Mouse (Mus musculus) myocyte (in vitro differentiated cells): ENCODE measurements around the gene Dmxl2. TPM values are rescaled to one million over a fixed set of nuclear protein-coding genes. Genes with fewer than 3 reads are reported as not detected.

ENCODE experiments used
- H3K27me3 ChIP-seq: one replicate; pipeline ENCODE4 v1.6.1; 2011; ENCODE audit not compliant: control insufficient read depth, insufficient read depth, insufficient read length
- H3K36me3 ChIP-seq: one replicate; pipeline ENCODE4 v1.6.1; 2011; ENCODE audit not compliant: control insufficient read depth, insufficient read depth
- H3K4me2 ChIP-seq: one replicate; pipeline ENCODE4 v1.6.1; 2011; ENCODE audit warnings: low read depth, control low read depth
- H3K4me3 ChIP-seq: one replicate; pipeline ENCODE4 v1.5.1; 2011; ENCODE audit warnings: mild to moderate bottlenecking, control low read depth, moderate library complexity
- H3K79me2 ChIP-seq: one replicate; pipeline ENCODE4 v1.6.1; 2011; ENCODE audit not compliant: control insufficient read depth, insufficient read depth
- H3ac ChIP-seq: one replicate; pipeline ENCODE4 v1.6.1; 2011; ENCODE audit not compliant: control insufficient read depth, insufficient read length
- CEBPB ChIP-seq: IDR thresholded peaks from 2 replicates; pipeline ENCODE4 v1.6.1; 2011; ENCODE audit warnings: mild to moderate bottlenecking, moderate library complexity; ENCODE audit not compliant: poor library complexity, insufficient read depth, severe bottlenecking
- E2F4 ChIP-seq: IDR thresholded peaks from one replicate; pipeline ENCODE4 v1.6.1; 2011; ENCODE audit warnings: mild to moderate bottlenecking, control low read depth, moderate library complexity; ENCODE audit not compliant: insufficient read depth
- MAX ChIP-seq: IDR thresholded peaks from one replicate; pipeline ENCODE4 v1.6.1; 2011; ENCODE audit warnings: low read depth, mild to moderate bottlenecking, control low read depth
- MYOD1 ChIP-seq, 3 experiments: IDR thresholded peaks; one replicate each; pipeline ENCODE4 v1.6.1; 2011; ENCODE audit warnings: control low read depth in 2 of 3, low read depth in 2 of 3, mild to moderate bottlenecking in 2 of 3, moderate library complexity in 1 of 3; ENCODE audit not compliant: insufficient read length in 2 of 3, control insufficient read depth in 1 of 3
- MYOG ChIP-seq, 3 experiments: IDR thresholded peaks; one replicate each; pipeline ENCODE4 v1.6.1; 2011; ENCODE audit warnings: control low read depth in 2 of 3, low read depth in 2 of 3, mild to moderate bottlenecking in 2 of 3; ENCODE audit not compliant: insufficient read length in 2 of 3, control insufficient read depth in 1 of 3, insufficient read depth in 1 of 3
- POLR2A ChIP-seq: IDR thresholded peaks from one replicate; pipeline ENCODE4 v1.6.1; 2011; ENCODE audit warnings: low read depth, mild to moderate bottlenecking, control low read depth, moderate library complexity; ENCODE audit not compliant: insufficient read length
- POLR2AphosphoS2 ChIP-seq: IDR thresholded peaks from one replicate; pipeline ENCODE4 v1.6.1; 2011; ENCODE audit warnings: low read depth, control low read depth; ENCODE audit not compliant: insufficient read length
- REST ChIP-seq: IDR thresholded peaks from one replicate; pipeline ENCODE4 v1.6.1; 2011; ENCODE audit warnings: mild to moderate bottlenecking, control low read depth, moderate library complexity; ENCODE audit not compliant: insufficient read depth, insufficient read length
- SRF ChIP-seq: IDR thresholded peaks from one replicate; pipeline ENCODE4 v1.6.1; 2011; ENCODE audit warnings: low read depth; ENCODE audit not compliant: control insufficient read depth, insufficient read length
- TCF12 ChIP-seq: IDR thresholded peaks from one replicate; pipeline ENCODE4 v1.6.1; 2011; ENCODE audit warnings: mild to moderate bottlenecking, control low read depth; ENCODE audit not compliant: poor library complexity, insufficient read depth, severe bottlenecking
- TCF3 ChIP-seq: IDR thresholded peaks from one replicate; pipeline ENCODE4 v1.6.1; 2011; ENCODE audit warnings: low read depth, control low read depth; ENCODE audit not compliant: insufficient read length
- USF1 ChIP-seq: IDR thresholded peaks from one replicate; pipeline ENCODE4 v1.6.1; 2011; ENCODE audit warnings: low read depth, mild to moderate bottlenecking, control low read depth, moderate library complexity
- polyA plus RNA-seq: library from polyadenylated mRNA; unstranded; fragments of >200 nt; fragmentation: generic; extraction: Trizol; gene quantifications from one replicate; pipeline ENCODE4 v1.2.1, GENCODE M21; 2012; ENCODE audit warnings: missing spikeins

Gene Dmxl2
- polyA plus RNA-seq, 1 experiment = 0.22 TPM

DNA sequence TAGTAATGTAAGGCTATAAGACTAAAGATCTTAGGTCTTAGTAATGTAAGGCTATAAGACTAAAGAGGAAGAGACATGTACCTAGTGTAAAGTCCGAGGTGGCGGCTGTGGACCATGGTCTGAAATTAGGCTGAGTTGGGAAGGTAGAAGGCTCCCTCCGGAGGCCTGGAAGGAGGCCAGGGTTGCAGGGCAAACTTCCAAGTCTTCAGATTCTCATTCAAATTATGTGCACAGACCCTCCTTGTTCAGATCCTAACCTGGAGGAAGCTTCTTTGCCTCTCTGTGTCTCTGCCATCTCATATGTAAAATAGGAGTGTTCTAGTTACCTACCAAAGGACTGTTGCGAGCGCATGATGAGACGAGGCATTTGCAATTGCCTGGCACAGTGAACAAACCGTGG, 34.8 kb upstream of the Dmxl2 start:
- Histone ChIP-seq H3K27me3 (peaks cover 25% of the 10 kb centered on the region), H3K79me2 (no peaks in the 10 kb centered on the region), H3K4me3 (no peak overlapping the region), H3ac (no peak overlapping the region), H3K4me2 (no peak overlapping the region), H3K36me3 (no peaks in the 10 kb centered on the region)
- TF ChIP-seq USF1 (no peak), REST (no peak), CEBPB (no peak), MAX (no peak), MYOG (IDR thresholded peaks at IDR 0.05; ENCODE audit: control insufficient read depth in 1 of 3, insufficient read depth in 1 of 3, insufficient read length in 2 of 3, low read depth in 2 of 3) (no peak), TCF3 (no peak), MYOD1 (IDR thresholded peaks at IDR 0.05; ENCODE audit: control insufficient read depth in 1 of 3, insufficient read length in 2 of 3, low read depth in 2 of 3) (no peak), POLR2AphosphoS2 (no peak), POLR2A (no peak), TCF12 (no peak), SRF (no peak), E2F4 (no peak)

DNA sequence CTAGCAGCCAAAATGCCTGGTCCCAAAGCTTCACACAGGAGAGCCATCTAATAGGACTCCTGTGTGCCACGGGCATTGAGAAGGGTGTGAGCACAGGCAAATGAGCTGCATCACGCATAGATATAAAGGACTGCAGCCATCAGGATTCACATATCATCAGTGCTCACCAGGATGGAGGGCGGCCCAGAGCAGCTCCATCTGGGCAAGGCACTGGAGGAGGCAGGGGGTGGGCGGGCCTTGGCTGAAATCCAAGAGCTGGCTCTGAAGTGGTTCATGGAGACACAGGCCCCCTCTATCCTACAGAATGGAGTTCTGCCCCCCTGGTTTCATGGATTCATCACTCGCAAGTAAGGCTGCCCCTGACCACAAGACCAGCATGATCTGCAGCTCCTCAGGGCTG, 32.5 kb upstream of the Dmxl2 start:
- Histone ChIP-seq H3K4me3 (no peak overlapping the region), H3K4me2 (no peak overlapping the region), H3K36me3 (no peaks in the 10 kb centered on the region), H3K79me2 (no peaks in the 10 kb centered on the region), H3K27me3 (peaks cover 24% of the 10 kb centered on the region), H3ac (no peak overlapping the region)
- TF ChIP-seq MYOG (IDR thresholded peaks at IDR 0.05; ENCODE audit: control insufficient read depth in 1 of 3, insufficient read depth in 1 of 3, insufficient read length in 2 of 3, low read depth in 2 of 3) = no peak

DNA sequence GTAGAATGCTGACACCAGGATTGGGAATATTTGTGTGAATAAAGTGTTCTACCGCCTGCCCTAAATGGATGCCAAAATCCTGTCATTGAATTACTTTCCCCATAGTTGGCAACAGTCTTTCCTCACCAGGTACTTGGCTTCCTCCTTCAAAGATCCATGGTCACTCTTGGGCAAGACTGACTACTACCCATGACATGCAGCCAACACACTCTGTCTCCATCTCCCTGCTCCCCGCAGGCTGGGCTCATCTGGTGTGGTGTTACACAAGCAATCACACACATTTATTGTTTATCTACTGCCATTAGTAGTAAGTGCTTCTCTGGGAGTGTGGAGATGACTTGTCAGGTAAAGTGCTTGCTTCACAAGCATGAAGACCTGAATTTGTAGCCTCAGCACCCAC, 31.5 kb upstream of the Dmxl2 start:
- no peak overlapping the region for H3K4me2 ChIP-seq
- H3K27me3 ChIP-seq = peaks cover 29% of the 10 kb centered on the region
- TF ChIP-seq POLR2AphosphoS2 (no peak), E2F4 (no peak), CEBPB (no peak), USF1 (no peak), MAX (no peak), TCF3 (no peak), POLR2A (no peak), MYOG (IDR thresholded peaks at IDR 0.05; ENCODE audit: control insufficient read depth in 1 of 3, insufficient read depth in 1 of 3, insufficient read length in 2 of 3, low read depth in 2 of 3) (no peak), SRF (no peak), TCF12 (no peak), MYOD1 (IDR thresholded peaks at IDR 0.05; ENCODE audit: control insufficient read depth in 1 of 3, insufficient read length in 2 of 3, low read depth in 2 of 3) (no peak)
- no peak overlapping the region for H3K4me3 ChIP-seq
- no peaks in the 10 kb centered on the region for H3K79me2 ChIP-seq
- H3K36me3 ChIP-seq = no peaks in the 10 kb centered on the region
- H3ac ChIP-seq = no peak overlapping the region

DNA sequence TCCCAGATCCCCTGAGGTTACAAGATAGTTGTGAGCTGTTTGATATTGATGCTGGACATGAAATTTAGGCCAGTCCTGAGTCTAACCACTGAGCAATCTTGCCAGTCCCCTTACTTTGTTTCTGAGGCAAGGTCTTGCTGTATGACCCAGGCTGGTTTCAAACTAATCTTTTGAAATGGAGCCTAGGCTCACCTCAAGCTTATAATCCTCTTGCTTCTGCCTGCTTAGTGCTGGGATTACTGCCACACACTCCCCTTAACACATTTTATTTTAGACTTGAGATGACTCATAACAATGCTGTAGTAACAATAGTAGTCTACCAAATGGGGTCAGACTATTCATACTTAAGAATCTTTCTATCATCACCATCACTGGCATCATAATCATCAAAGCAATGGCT, 30.0 kb upstream of the Dmxl2 start:
- Histone ChIP-seq H3ac (no peak overlapping the region), H3K4me3 (no peak overlapping the region), H3K79me2 (no peaks in the 10 kb centered on the region), H3K36me3 (no peaks in the 10 kb centered on the region), H3K4me2 (no peak overlapping the region), H3K27me3 (peaks cover 29% of the 10 kb centered on the region)
- TF ChIP-seq TCF3 (no peak), REST (no peak), CEBPB (no peak), USF1 (no peak), E2F4 (no peak), POLR2AphosphoS2 (no peak), MYOG (IDR thresholded peaks at IDR 0.05; ENCODE audit: control insufficient read depth in 1 of 3, insufficient read depth in 1 of 3, insufficient read length in 2 of 3, low read depth in 2 of 3) (no peak), TCF12 (no peak), MAX (no peak), POLR2A (no peak), MYOD1 (IDR thresholded peaks at IDR 0.05; ENCODE audit: control insufficient read depth in 1 of 3, insufficient read length in 2 of 3, low read depth in 2 of 3) (no peak), SRF (no peak)

DNA sequence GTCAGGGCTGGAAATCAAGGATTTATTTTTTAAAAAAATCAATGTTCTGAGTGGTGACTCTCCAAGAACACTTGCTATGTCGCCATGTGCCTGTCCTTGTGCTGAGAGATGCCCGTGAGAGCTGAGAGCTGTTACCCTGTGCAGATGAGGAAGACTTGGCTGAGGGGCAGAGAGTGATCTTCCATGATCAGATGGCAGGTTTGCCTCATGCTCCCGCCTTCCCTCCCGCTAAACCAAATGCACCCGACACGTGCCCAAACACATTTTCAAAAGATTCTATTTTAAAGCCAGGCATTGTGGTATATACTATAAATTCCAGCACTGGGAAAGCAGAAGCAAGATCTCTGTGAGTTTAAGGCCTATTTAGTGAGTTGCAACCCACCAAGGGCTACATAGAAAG, 29.4 kb upstream of the Dmxl2 start:
- H3K36me3 ChIP-seq = no peaks in the 10 kb centered on the region
- no peak overlapping the region for H3ac ChIP-seq
- no peak for TF ChIP-seq USF1
- TF ChIP-seq POLR2A = no peak
- no peak for TF ChIP-seq SRF
- TF ChIP-seq POLR2AphosphoS2 = no peak
- no peak for TF ChIP-seq REST
- no peak for TF ChIP-seq MYOG (IDR thresholded peaks at IDR 0.05; ENCODE audit: control insufficient read depth in 1 of 3, insufficient read depth in 1 of 3, insufficient read length in 2 of 3, low read depth in 2 of 3)
- no peak for TF ChIP-seq MAX
- TF ChIP-seq TCF12 = no peak
- TF ChIP-seq MYOD1 (IDR thresholded peaks at IDR 0.05; ENCODE audit: control insufficient read depth in 1 of 3, insufficient read length in 2 of 3, low read depth in 2 of 3) = no peak
- no peak for TF ChIP-seq TCF3
- no peak for TF ChIP-seq E2F4
- TF ChIP-seq CEBPB = no peak
- no peak overlapping the region for H3K4me3 ChIP-seq
- H3K79me2 ChIP-seq = no peaks in the 10 kb centered on the region
- H3K27me3 ChIP-seq = peaks cover 26% of the 10 kb centered on the region
- H3K4me2 ChIP-seq = no peak overlapping the region
